Mouse (Mus musculus): Measurements from ENCODE around the gene Diaph2.

- TF ChIP-seq GATA1 (IDR thresholded peaks at IDR 0.05; ENCODE audit: borderline replicate concordance, low read length) (no peak), FLI1 (IDR thresholded peaks at IDR 0.05; ENCODE audit: low read length) (no peak)
Measured at GRCm38 (mm10) chrX:129831903-129832302, 82.4 kb downstream of the Diaph2 start.

Data from megakaryocyte, embryonic 14.5 days (primary cell).